Comparison of ENCODE assay signal across 8 mouse cellular contexts in genomic region chrX:20292040-20292417, GRCm38 (mm10). TPM values are rescaled to one million over a fixed set of nuclear protein-coding genes. Genes with fewer than 3 reads are reported as not detected.
DNase-seq lines count a peak whose midpoint lies in the region; ATAC-seq and TF ChIP-seq lines count a peak whose summit lies in the region.

No protein-coding gene starts in this region.

- peaks cover 14% of the 10 kb centered on the region for H3K27me3 ChIP-seq in embryonic facial prominence, embryonic 14.5 days (replicated peaks; ENCODE audit: control insufficient read depth, insufficient read depth, low read length)
- H3K27me3 ChIP-seq in hindbrain, postnatal 0 days (ENCODE audit: insufficient read depth, low read length) = no peaks in the 10 kb centered on the region
- H3K27me3 ChIP-seq in midbrain, embryonic 16.5 days (ENCODE audit: control insufficient read depth, insufficient read depth, low read depth, low read length) = no peaks in the 10 kb centered on the region

- no peak overlapping the region for H3K9ac ChIP-seq in embryonic facial prominence, embryonic 14.5 days (ENCODE audit: low read depth, low read length)
- peak overlapping the region; percentile 72 for H3K9ac ChIP-seq in hindbrain, postnatal 0 days (replicated peaks; ENCODE audit: low read length)
- H3K9ac ChIP-seq in midbrain, embryonic 16.5 days (ENCODE audit: low read depth, low read length) = peak overlapping the region; percentile 84

- TF ChIP-seq CTCF in left cerebral cortex, adult 2 months (IDR thresholded peaks at IDR 0.05) = no peak
- no peak for TF ChIP-seq CTCF in hindbrain, postnatal 0 days (IDR thresholded peaks at IDR 0.05; ENCODE audit: low read depth)

- H3K4me2 ChIP-seq in embryonic facial prominence, embryonic 14.5 days (ENCODE audit: low read depth, low read length) = peak overlapping the region; percentile 71
- peak overlapping the region; percentile 55 for H3K4me2 ChIP-seq in hindbrain, postnatal 0 days (ENCODE audit: low read depth, low read length)
- H3K4me2 ChIP-seq in midbrain, embryonic 16.5 days (ENCODE audit: low read length) = peak overlapping the region; percentile 59

- no peaks in the 10 kb centered on the region for H3K36me3 ChIP-seq in embryonic facial prominence, embryonic 14.5 days (ENCODE audit: control insufficient read depth, insufficient read depth, low read length)
- no peaks in the 10 kb centered on the region for H3K36me3 ChIP-seq in hindbrain, postnatal 0 days (ENCODE audit: insufficient read depth, low read length)
- H3K36me3 ChIP-seq in midbrain, embryonic 16.5 days (ENCODE audit: control insufficient read depth, insufficient read depth, low read length) = no peaks in the 10 kb centered on the region

- H3K27ac ChIP-seq in left cerebral cortex, adult 2 months = peak overlapping the region; percentile 89
- no peak overlapping the region for H3K27ac ChIP-seq in embryonic facial prominence, embryonic 14.5 days (replicated peaks; ENCODE audit: low read depth, low read length)
- 0 out of 2 replicates have a peak overlapping the region, but pooled peaks have one; percentile 79 for H3K27ac ChIP-seq in hindbrain, postnatal 0 days
- H3K27ac ChIP-seq in midbrain, embryonic 16.5 days (ENCODE audit: low read length) = no peak overlapping the region; the same call in 1 of the 2 replicates

- 36% methylated on average over 11 of the region's 11 CpGs for WGBS in embryonic facial prominence, embryonic 14.5 days
- 38% methylated on average over 11 of the region's 11 CpGs for WGBS in hindbrain, postnatal 0 days
- 44% methylated on average over 11 of the region's 11 CpGs for WGBS in midbrain, embryonic 16.5 days

- no peaks in the 10 kb centered on the region for H3K4me1 ChIP-seq in embryonic facial prominence, embryonic 14.5 days (ENCODE audit: control insufficient read depth, insufficient read depth, low read length)
- H3K4me1 ChIP-seq in hindbrain, postnatal 0 days (ENCODE audit: insufficient read depth, low read length) = no peaks in the 10 kb centered on the region
- H3K4me1 ChIP-seq in midbrain, embryonic 16.5 days (ENCODE audit: control insufficient read depth, insufficient read depth, low read length) = no peaks in the 10 kb centered on the region

- intact Hi-C loops in left cerebral cortex, adult 2 months (cut with DNase I) = loop anchor here (5.0 kb wide), 1 partner anchor 40 kb away; no protein-coding TSS in a partner anchor
- intact Hi-C loops in left cerebral cortex, postnatal 10 days (cut with DNase I) = loop anchor here (5.0 kb wide), 1 partner anchor 120 kb away; no protein-coding TSS in a partner anchor

- H3K4me3 ChIP-seq in left cerebral cortex, adult 2 months = peak overlapping the region; percentile 65
- peak overlapping the region; percentile 53 for H3K4me3 ChIP-seq in embryonic facial prominence, embryonic 14.5 days (ENCODE audit: low read depth, low read length)
- peak overlapping the region; percentile 62 for H3K4me3 ChIP-seq in hindbrain, postnatal 0 days (ENCODE audit: low read length)
- peak overlapping the region; percentile 66 for H3K4me3 ChIP-seq in midbrain, embryonic 16.5 days (ENCODE audit: low read depth, low read length)

- peak in 1 of 2 experiments; percentile 10 for DNase-seq in left cerebral cortex, adult 2 months (ENCODE audit: extremely low spot score in 1 of 2, low spot score in 2 of 2)
- DNase-seq in left cerebral cortex, adult 9 months (ENCODE audit: low spot score in 2 of 2) = no peak
- DNase-seq in embryonic facial prominence, embryonic 14.5 days (ENCODE audit: low spot score) = no peak
- no peak for DNase-seq in hindbrain, postnatal 0 days (ENCODE audit: low spot score)
- DNase-seq in layer of hippocampus, postnatal 10 days (ENCODE audit: low spot score in 2 of 2) = no peak
- no peak for DNase-seq in left cerebral cortex, postnatal 10 days (ENCODE audit: extremely low spot score in 1 of 2, low spot score in 2 of 2)
- DNase-seq in adrenal gland, postnatal 10 days = no peak

- no peak for ATAC-seq in embryonic facial prominence, embryonic 14.5 days (ENCODE audit: low read depth)
- no peak for ATAC-seq in hindbrain, postnatal 0 days
- ATAC-seq in midbrain, embryonic 16.5 days = no peak

- H3K9me3 ChIP-seq in embryonic facial prominence, embryonic 14.5 days (ENCODE audit: control insufficient read depth, low read length) = no peaks in the 10 kb centered on the region
- no peaks in the 10 kb centered on the region for H3K9me3 ChIP-seq in hindbrain, postnatal 0 days (ENCODE audit: low read length)
- H3K9me3 ChIP-seq in midbrain, embryonic 16.5 days (replicated peaks; ENCODE audit: control insufficient read depth, low read length, poor library complexity, severe bottlenecking) = no peaks in the 10 kb centered on the region

RNA-seq across cellular contexts. Expression of gene Slc9a7, which starts 0.4 kb away (rescaled TPM):
- 10 to 100 TPM; 58.2 TPM for total RNA-seq in left cerebral cortex, adult 2 months (2021)
- 2.5 and 3.5 TPM in 2 replicates for polyA plus RNA-seq in embryonic facial prominence, embryonic 14.5 days (2014; fragmentation: Nextera tagmentation; extraction: Ambion mirVana)
- 76.8 and 90.1 TPM in 2 replicates for total RNA-seq in hindbrain, postnatal 0 days (2014; rRNA removed)
- polyA plus RNA-seq in hindbrain, postnatal 0 days (2015; fragmentation: Nextera tagmentation; extraction: Ambion mirVana) = 13.0 and 13.7 TPM in 2 replicates
- 12.0 and 13.3 TPM in 2 replicates for polyA plus RNA-seq in midbrain, embryonic 16.5 days (2015; fragmentation: Nextera tagmentation; extraction: Ambion mirVana)
- 10 to 100 TPM; 67.2 to 76.8 TPM for total RNA-seq in layer of hippocampus, postnatal 10 days (2021)
- 10 to 100 TPM; 71.0 to 75.4 TPM for total RNA-seq in left cerebral cortex, postnatal 10 days (2021)
- total RNA-seq in adrenal gland, postnatal 10 days (2021) = 1 to 10 TPM; 7.1 to 9.7 TPM

Comparison
In these comparisons a context has a peak if more than half of its experiments do, and no peak if none do; other contexts are left out.
1. H3K27ac ChIP-seq: peak in left cerebral cortex, adult 2 months (single experiment) and hindbrain, postnatal 0 days (single experiment); none in embryonic facial prominence, embryonic 14.5 days (single experiment) and midbrain, embryonic 16.5 days (single experiment).
2. Peak in every context shown above with its lines, with median percentiles within 50 percentile points of each other: H3K4me3 ChIP-seq and H3K4me2 ChIP-seq.